Mouse (Mus musculus) brain, embryonic 14.5 days (tissue): ENCODE results near the gene Tmem256.

ENCODE experiments used
- CTCF ChIP-seq: fragments of 200-500 bp; IDR thresholded peaks from 2 replicates; pipeline ENCODE4 v1.5.1; 2012; ENCODE audit warnings: inconsistent platforms, mild to moderate bottlenecking, moderate library complexity, borderline replicate concordance; ENCODE audit not compliant: insufficient read depth, insufficient read length; ENCODE audit errors: extremely low read depth
- POLR2A ChIP-seq: fragments of 200-500 bp; IDR thresholded peaks from 2 replicates; pipeline ENCODE4 v1.6.1; 2012; ENCODE audit warnings: mild to moderate bottlenecking, inconsistent platforms, borderline replicate concordance; ENCODE audit not compliant: poor library complexity, insufficient read depth, insufficient read length, severe bottlenecking; ENCODE audit errors: extremely low read depth

GRCm38 (mm10) chr11:69795983-69796435 lies 42.3 kb upstream of the Tmem256 start:
- TF ChIP-seq CTCF: no peak
- TF ChIP-seq POLR2A: no peak
